Mouse (Mus musculus): Measurements from ENCODE around the gene Wipf1.

DNA sequence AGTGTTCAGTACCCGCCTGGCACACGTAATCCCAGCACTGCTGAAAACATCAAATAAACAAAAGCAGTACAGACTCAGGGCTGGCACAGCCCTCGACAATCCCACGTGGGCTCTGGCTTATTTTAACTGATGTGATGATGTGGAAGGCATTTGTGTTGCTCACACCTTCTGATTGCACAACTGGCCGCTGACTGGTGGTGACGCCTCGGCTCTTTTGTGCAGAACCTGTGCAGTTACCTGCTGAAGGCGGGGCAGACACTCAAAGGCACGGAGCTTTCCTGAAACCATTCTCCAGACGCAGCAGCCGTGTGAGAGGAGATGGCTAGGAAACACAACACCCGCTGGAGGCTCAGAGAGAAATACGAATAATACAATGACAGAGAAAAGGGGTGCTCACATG is 9.1 kb upstream of the Wipf1 start:
- TF ChIP-seq POLR2A (IDR thresholded peaks at IDR 0.05; ENCODE audit: low read depth, low read length) (no peak), CTCF (IDR thresholded peaks at IDR 0.05; ENCODE audit: borderline replicate concordance, insufficient read depth, low read length) (no peak)
